Mouse (Mus musculus): Measurements from ENCODE around the gene Slc19a1. TPM values are rescaled to one million over a fixed set of nuclear protein-coding genes. Genes with fewer than 3 reads are reported as not detected.

The Slc19a1 gene
- polyA plus RNA-seq, 1 experiment from 2014 or later, result 39.2 TPM

GRCm38 (mm10) chr10:77029761-77030160, 2.3 kb upstream of the Slc19a1 start:
- 91% methylated on average over 4 of the region's 4 CpGs for WGBS
- Histone ChIP-seq H3K4me2 (ENCODE audit: low read length) (no peak overlapping the region), H3K36me3 (ENCODE audit: control insufficient read depth, insufficient read depth) (no peaks in the 10 kb centered on the region), H3K4me1 (replicated peaks; ENCODE audit: control insufficient read depth, insufficient read depth, low read length) (peaks cover 12% of the 10 kb centered on the region), H3K9me3 (ENCODE audit: control insufficient read depth, low read length) (no peaks in the 10 kb centered on the region), H3K4me3 (replicated peaks; ENCODE audit: low read length) (no peak overlapping the region), H3K27me3 (replicated peaks; ENCODE audit: control insufficient read depth, insufficient read depth, low read length) (no peaks in the 10 kb centered on the region), H3K9ac (replicated peaks; ENCODE audit: low read depth, low read length) (no peak overlapping the region), H3K27ac (ENCODE audit: low read length) (no peak overlapping the region)
- no peak for ATAC-seq

GRCm38 (mm10) chr10:77030666-77031065, 1.4 kb upstream of the Slc19a1 start:
- H3K27me3 ChIP-seq (replicated peaks; ENCODE audit: control insufficient read depth, insufficient read depth, low read length), result no peaks in the 10 kb centered on the region
- ATAC-seq, result no peak
- H3K4me1 ChIP-seq (replicated peaks; ENCODE audit: control insufficient read depth, insufficient read depth, low read length), result peaks cover 15% of the 10 kb centered on the region
- H3K27ac ChIP-seq (ENCODE audit: low read length), result no peak overlapping the region
- no peaks in the 10 kb centered on the region for H3K36me3 ChIP-seq (ENCODE audit: control insufficient read depth, insufficient read depth)
- no peak overlapping the region for H3K4me2 ChIP-seq (ENCODE audit: low read length)
- no peak overlapping the region for H3K9ac ChIP-seq (replicated peaks; ENCODE audit: low read depth, low read length)
- no peaks in the 10 kb centered on the region for H3K9me3 ChIP-seq (ENCODE audit: control insufficient read depth, low read length)
- 89% methylated on average over 5 of the region's 5 CpGs for WGBS
- H3K4me3 ChIP-seq (replicated peaks; ENCODE audit: low read length), result no peak overlapping the region

GRCm38 (mm10) chr10:77032591-77033322, 716 bp downstream of the Slc19a1 start:
- Histone ChIP-seq H3K4me3 (replicated peaks; ENCODE audit: low read length) (peak overlapping the region; percentile 78), H3K9me3 (ENCODE audit: control insufficient read depth, low read length) (no peaks in the 10 kb centered on the region), H3K9ac (replicated peaks; ENCODE audit: low read depth, low read length) (peak overlapping the region; percentile 76), H3K27ac (ENCODE audit: low read length) (peak overlapping the region; percentile 72), H3K4me2 (ENCODE audit: low read length) (peak overlapping the region; percentile 78), H3K36me3 (ENCODE audit: control insufficient read depth, insufficient read depth) (no peaks in the 10 kb centered on the region), H3K27me3 (replicated peaks; ENCODE audit: control insufficient read depth, insufficient read depth, low read length) (no peaks in the 10 kb centered on the region), H3K4me1 (replicated peaks; ENCODE audit: control insufficient read depth, insufficient read depth, low read length) (peaks cover 15% of the 10 kb centered on the region)
- under 1% methylated on average over 49 of the region's 49 CpGs for WGBS
- ATAC-seq, result peak; percentile 96

- Histone ChIP-seq H3K9ac (replicated peaks; ENCODE audit: low read depth, low read length) (peak overlapping the region; percentile 76), H3K4me3 (replicated peaks; ENCODE audit: low read length) (peak overlapping the region; percentile 78), H3K4me1 (replicated peaks; ENCODE audit: control insufficient read depth, insufficient read depth, low read length) (peaks cover 15% of the 10 kb centered on the region), H3K4me2 (ENCODE audit: low read length) (peak overlapping the region; percentile 78), H3K9me3 (ENCODE audit: control insufficient read depth, low read length) (no peaks in the 10 kb centered on the region), H3K27me3 (replicated peaks; ENCODE audit: control insufficient read depth, insufficient read depth, low read length) (no peaks in the 10 kb centered on the region), H3K36me3 (ENCODE audit: control insufficient read depth, insufficient read depth) (no peaks in the 10 kb centered on the region), H3K27ac (ENCODE audit: low read length) (peak overlapping the region; percentile 72)
- ATAC-seq, result peak; percentile 77
- WGBS, result 0% methylated on average over 30 of the region's 30 CpGs
These were observed 1.4 kb downstream of the Slc19a1 start for GRCm38 (mm10) chr10:77033323-77034025.

GRCm38 (mm10) chr10:77035487-77035886, 3.4 kb downstream of the Slc19a1 start:
- Histone ChIP-seq H3K27ac (ENCODE audit: low read length) (no peak overlapping the region), H3K4me1 (replicated peaks; ENCODE audit: control insufficient read depth, insufficient read depth, low read length) (peaks cover 15% of the 10 kb centered on the region), H3K4me2 (ENCODE audit: low read length) (no peak overlapping the region), H3K36me3 (ENCODE audit: control insufficient read depth, insufficient read depth) (no peaks in the 10 kb centered on the region), H3K9ac (replicated peaks; ENCODE audit: low read depth, low read length) (no peak overlapping the region), H3K27me3 (replicated peaks; ENCODE audit: control insufficient read depth, insufficient read depth, low read length) (no peaks in the 10 kb centered on the region), H3K4me3 (replicated peaks; ENCODE audit: low read length) (no peak overlapping the region), H3K9me3 (ENCODE audit: control insufficient read depth, low read length) (no peaks in the 10 kb centered on the region)
- 88% methylated on average over 6 of the region's 6 CpGs for WGBS
- ATAC-seq, result no peak

GRCm38 (mm10) chr10:77038579-77039174, 6.6 kb downstream of the Slc19a1 start:
- H3K9me3 ChIP-seq (ENCODE audit: control insufficient read depth, low read length), result no peaks in the 10 kb centered on the region

GRCm38 (mm10) chr10:77048196-77048595, 16.2 kb downstream of the Slc19a1 start:
- no peak overlapping the region for H3K9ac ChIP-seq (replicated peaks; ENCODE audit: low read depth, low read length)
- peaks cover 23% of the 10 kb centered on the region for H3K36me3 ChIP-seq (ENCODE audit: control insufficient read depth, insufficient read depth)
- H3K4me2 ChIP-seq (ENCODE audit: low read length), result no peak overlapping the region
- 75% methylated on average over 4 of the region's 4 CpGs for WGBS
- no peak overlapping the region for H3K27ac ChIP-seq (ENCODE audit: low read length)
- H3K9me3 ChIP-seq (ENCODE audit: control insufficient read depth, low read length), result no peaks in the 10 kb centered on the region
- ATAC-seq, result no peak
- H3K4me3 ChIP-seq (replicated peaks; ENCODE audit: low read length), result no peak overlapping the region
- H3K4me1 ChIP-seq (replicated peaks; ENCODE audit: control insufficient read depth, insufficient read depth, low read length), result no peaks in the 10 kb centered on the region
- H3K27me3 ChIP-seq (replicated peaks; ENCODE audit: control insufficient read depth, insufficient read depth, low read length), result no peaks in the 10 kb centered on the region

More at GRCm38 (mm10) chr10:77038579-77039174, 6.6 kb downstream of the Slc19a1 start:
- no peak for ATAC-seq
- H3K4me1 ChIP-seq (replicated peaks; ENCODE audit: control insufficient read depth, insufficient read depth, low read length), result peaks cover 13% of the 10 kb centered on the region
- 67% methylated on average over 8 of the region's 8 CpGs for WGBS
- peaks cover 11% of the 10 kb centered on the region for H3K36me3 ChIP-seq (ENCODE audit: control insufficient read depth, insufficient read depth)
- no peaks in the 10 kb centered on the region for H3K27me3 ChIP-seq (replicated peaks; ENCODE audit: control insufficient read depth, insufficient read depth, low read length)
- H3K9ac ChIP-seq (replicated peaks; ENCODE audit: low read depth, low read length), result no peak overlapping the region
- H3K4me3 ChIP-seq (replicated peaks; ENCODE audit: low read length), result no peak overlapping the region
- no peak overlapping the region for H3K4me2 ChIP-seq (ENCODE audit: low read length)
- H3K27ac ChIP-seq (ENCODE audit: low read length), result no peak overlapping the region

- Histone ChIP-seq H3K9ac (replicated peaks; ENCODE audit: low read depth, low read length) (no peak overlapping the region), H3K4me3 (replicated peaks; ENCODE audit: low read length) (no peak overlapping the region), H3K27me3 (replicated peaks; ENCODE audit: control insufficient read depth, insufficient read depth, low read length) (no peaks in the 10 kb centered on the region), H3K4me1 (replicated peaks; ENCODE audit: control insufficient read depth, insufficient read depth, low read length) (no peaks in the 10 kb centered on the region), H3K27ac (ENCODE audit: low read length) (no peak overlapping the region), H3K36me3 (ENCODE audit: control insufficient read depth, insufficient read depth) (peaks cover 21% of the 10 kb centered on the region), H3K9me3 (ENCODE audit: control insufficient read depth, low read length) (no peaks in the 10 kb centered on the region), H3K4me2 (ENCODE audit: low read length) (no peak overlapping the region)
- ATAC-seq, result no peak
- WGBS, result 92% methylated on average over 3 of the region's 3 CpGs
These were observed 16.6 kb downstream of the Slc19a1 start for GRCm38 (mm10) chr10:77048606-77049005.

- no peaks in the 10 kb centered on the region for H3K27me3 ChIP-seq (replicated peaks; ENCODE audit: control insufficient read depth, insufficient read depth, low read length)
- H3K4me1 ChIP-seq (replicated peaks; ENCODE audit: control insufficient read depth, insufficient read depth, low read length), result no peaks in the 10 kb centered on the region
- H3K36me3 ChIP-seq (ENCODE audit: control insufficient read depth, insufficient read depth), result no peaks in the 10 kb centered on the region
- 69% methylated on average over 10 of the region's 10 CpGs for WGBS
- no peak overlapping the region for H3K4me3 ChIP-seq (replicated peaks; ENCODE audit: low read length)
- H3K9ac ChIP-seq (replicated peaks; ENCODE audit: low read depth, low read length), result no peak overlapping the region
- H3K4me2 ChIP-seq (ENCODE audit: low read length), result no peak overlapping the region
- ATAC-seq, result no peak
- H3K9me3 ChIP-seq (ENCODE audit: control insufficient read depth, low read length), result no peaks in the 10 kb centered on the region
- H3K27ac ChIP-seq (ENCODE audit: low read length), result no peak overlapping the region
These were observed 24.7 kb downstream of the Slc19a1 start for GRCm38 (mm10) chr10:77056768-77057167.

Data from forebrain, embryonic 16.5 days (tissue).